Mouse (Mus musculus) heart, postnatal 25 days (tissue): ENCODE measurements around the gene Ptpn13. TPM values are rescaled to one million over a fixed set of nuclear protein-coding genes. Genes with fewer than 3 reads are reported as not detected.

Source experiments
- DNase-seq: peaks from one replicate; pipeline ENCODE4 v3.0.0; 2022; ENCODE audit warnings: low spot score
- intact Hi-C: fragments of 180-260 bp; cut with DNase I; formaldehyde crosslinking; loops from one replicate; pipeline ENCODE4 v1.15.1; 2025
- total RNA-seq, 2 experiments: library from RNA; stranded (reverse); gene quantifications; 2 replicates each; pipeline ENCODE4 v1.2.3; 2021

Ptpn13 gene
- total RNA-seq = 1 to 10 TPM; 6.1 to 6.6 TPM

GRCm38 (mm10) chr5:103424678-103425319 lies at the start of gene Ptpn13:
Gene Ptpn13, plus strand, starts transcription at chr5:103425192.
- intact Hi-C loops = no loop called here

GRCm38 (mm10) chr5:103375226-103375625 lies 49.8 kb upstream of the Ptpn13 start:
- intact Hi-C loops = no loop called here
- DNase-seq = no peak

More at GRCm38 (mm10) chr5:103424678-103425319, at the start of gene Ptpn13:
- DNase-seq = peak; percentile 82

- intact Hi-C loops = no loop called here
Observed at GRCm38 (mm10) chr5:103376354-103377295, 48.4 kb upstream of the Ptpn13 start.

GRCm38 (mm10) chr5:103377493-103378130 lies 47.4 kb upstream of the Ptpn13 start:
- intact Hi-C loops = no loop called here

More at GRCm38 (mm10) chr5:103376354-103377295, 48.4 kb upstream of the Ptpn13 start:
- DNase-seq = no peak

GRCm38 (mm10) chr5:103380785-103381527 lies 44.0 kb upstream of the Ptpn13 start:
- intact Hi-C loops = no loop called here
- DNase-seq = no peak

More at GRCm38 (mm10) chr5:103377493-103378130, 47.4 kb upstream of the Ptpn13 start:
- DNase-seq = no peak

- intact Hi-C loops = no loop called here
Observed at GRCm38 (mm10) chr5:103382951-103383350, 42.0 kb upstream of the Ptpn13 start.

GRCm38 (mm10) chr5:103384021-103384420 lies 41.0 kb upstream of the Ptpn13 start:
- intact Hi-C loops = no loop called here
- no peak for DNase-seq

More at GRCm38 (mm10) chr5:103382951-103383350, 42.0 kb upstream of the Ptpn13 start:
- DNase-seq = no peak

GRCm38 (mm10) chr5:103387540-103388026 lies 37.4 kb upstream of the Ptpn13 start:
- DNase-seq = peak; percentile 60
- intact Hi-C loops = no loop called here

- intact Hi-C loops = no loop called here
- DNase-seq = no peak
Observed at GRCm38 (mm10) chr5:103389415-103389814, 35.6 kb upstream of the Ptpn13 start.

GRCm38 (mm10) chr5:103393220-103393619 lies 31.8 kb upstream of the Ptpn13 start:
- no peak for DNase-seq
- intact Hi-C loops = no loop called here

- DNase-seq = no peak
- intact Hi-C loops = no loop called here
Observed at GRCm38 (mm10) chr5:103393752-103394151, 31.2 kb upstream of the Ptpn13 start.

- intact Hi-C loops = no loop called here
- DNase-seq = no peak
Observed at GRCm38 (mm10) chr5:103395683-103396082, 29.3 kb upstream of the Ptpn13 start.

- intact Hi-C loops = no loop called here
- DNase-seq = no peak
Observed at GRCm38 (mm10) chr5:103397429-103397828, 27.6 kb upstream of the Ptpn13 start.

GRCm38 (mm10) chr5:103404213-103404968 lies 20.6 kb upstream of the Ptpn13 start:
- no peak for DNase-seq
- intact Hi-C loops = no loop called here

GRCm38 (mm10) chr5:103405921-103406320 lies 19.1 kb upstream of the Ptpn13 start:
- intact Hi-C loops = no loop called here
- DNase-seq = no peak

GRCm38 (mm10) chr5:103412020-103412747 lies 12.8 kb upstream of the Ptpn13 start:
- no peak for DNase-seq
- intact Hi-C loops = no loop called here

GRCm38 (mm10) chr5:103414542-103414941 lies 10.4 kb upstream of the Ptpn13 start:
- DNase-seq = no peak
- intact Hi-C loops = no loop called here

- no peak for DNase-seq
- intact Hi-C loops = no loop called here
Observed at GRCm38 (mm10) chr5:103418009-103418408, 7.0 kb upstream of the Ptpn13 start.
